Mouse (Mus musculus) stomach, embryonic 14.5 days (tissue): Measurements from ENCODE around the gene Ptprt. TPM values are rescaled to one million over a fixed set of nuclear protein-coding genes. Genes with fewer than 3 reads are reported as not detected.

Experiments
- ATAC-seq: fragments of 200-750 bp; cut with Nextera tagmentation; 2 replicates; pipeline ENCODE4 v1.8.0; 2017; ENCODE audit warnings: low read depth, moderate TSS enrichment; ENCODE audit not compliant: insufficient number of reproducible peaks, insufficient read depth, low FRiP score
- H3K27ac ChIP-seq: fragments of 300-500 bp; sonication (generic); 2 replicates; pipeline ENCODE4 v1.5.1; 2014; ENCODE audit warnings: mild to moderate bottlenecking, low read length, moderate library complexity, mixed read lengths
- H3K27me3 ChIP-seq: fragments of 300-500 bp; sonication (generic); 2 replicates; pipeline ENCODE4 v1.6.1; 2014; ENCODE audit warnings: low read length, control low read depth, mixed read lengths; ENCODE audit not compliant: control insufficient read depth, insufficient read depth
- H3K36me3 ChIP-seq: fragments of 300-500 bp; sonication (generic); 2 replicates; pipeline ENCODE4 v1.6.1; 2014; ENCODE audit warnings: mild to moderate bottlenecking, control low read depth, low read length, moderate library complexity, mixed read lengths; ENCODE audit not compliant: control insufficient read depth, insufficient read depth
- H3K4me1 ChIP-seq: fragments of 300-500 bp; sonication (generic); 2 replicates; pipeline ENCODE4 v1.6.1; 2014; ENCODE audit warnings: low read length, control low read depth, mixed read lengths; ENCODE audit not compliant: control insufficient read depth, insufficient read depth
- H3K4me2 ChIP-seq: fragments of 300-500 bp; sonication (generic); replicated peaks from 2 replicates; pipeline ENCODE4 v1.6.1; 2014; ENCODE audit warnings: low read depth, low read length, control low read depth
- H3K4me3 ChIP-seq: fragments of 300-500 bp; sonication (generic); 2 replicates; pipeline ENCODE4 v1.5.1; 2014; ENCODE audit warnings: low read depth, low read length, control low read depth
- H3K9ac ChIP-seq: fragments of 300-500 bp; sonication (generic); replicated peaks from 2 replicates; pipeline ENCODE4 v1.6.1; 2014; ENCODE audit warnings: low read depth, mild to moderate bottlenecking, control low read depth, low read length, moderate library complexity, mixed read lengths
- H3K9me3 ChIP-seq: fragments of 300-500 bp; sonication (generic); 2 replicates; pipeline ENCODE4 v1.6.1; 2016; ENCODE audit warnings: low read depth, low read length, control low read depth; ENCODE audit not compliant: control insufficient read depth
- WGBS: fragments of 180-500 bp; shearing (Covaris S2); extraction: QIAGEN DNeasy Blood & Tissue Kit; methylation state at CpG from one replicate; pipeline ENCODE4 v1.1.7; 2014; 5-methylcytosine and 5-hydroxymethylcytosine counted together
- polyA plus RNA-seq: library from polyadenylated mRNA; unstranded; fragments of >200 nt; fragmentation: Nextera tagmentation; extraction: Ambion mirVana; gene quantifications from 2 replicates; pipeline ENCODE4 v1.2.1, GENCODE M21; 2014

Gene Ptprt
- polyA plus RNA-seq, 1 experiment from 2014 or later = 1.2 TPM

- Histone ChIP-seq H3K27ac (no peak overlapping the region), H3K9me3 (no peaks in the 10 kb centered on the region), H3K4me1 (no peaks in the 10 kb centered on the region), H3K9ac (no peak overlapping the region), H3K36me3 (no peaks in the 10 kb centered on the region), H3K27me3 (no peaks in the 10 kb centered on the region), H3K4me3 (no peak overlapping the region), H3K4me2 (no peak overlapping the region)
- ATAC-seq = no peak
- 85% methylated on average over 4 of the region's 4 CpGs for WGBS
Measured at GRCm38 (mm10) chr2:162050198-162050597, 610.7 kb downstream of the Ptprt start.

DNA sequence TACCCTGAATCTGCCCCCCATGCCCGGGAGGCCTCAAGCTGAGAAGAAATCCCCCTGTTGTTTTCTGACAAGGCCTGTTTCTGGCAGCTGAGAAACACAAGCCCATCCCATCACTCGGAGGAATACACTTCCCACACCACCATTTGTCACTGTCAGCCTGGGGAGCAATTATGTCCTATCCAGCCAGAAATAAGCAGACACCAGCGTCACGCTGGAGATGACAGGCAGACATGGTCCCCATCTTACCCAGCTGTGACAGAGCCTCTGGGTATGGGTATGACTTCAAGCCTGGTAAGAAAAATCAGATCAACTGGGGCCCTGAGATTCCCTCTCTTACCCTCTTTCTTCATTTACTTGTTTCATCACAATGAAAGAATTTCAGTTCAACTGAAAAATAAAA lies 625.3 kb downstream of the Ptprt start:
- H3K4me1 ChIP-seq = no peaks in the 10 kb centered on the region
- no peaks in the 10 kb centered on the region for H3K9me3 ChIP-seq
- H3K9ac ChIP-seq = no peak overlapping the region
- H3K27ac ChIP-seq = no peak overlapping the region
- no peak overlapping the region for H3K4me2 ChIP-seq
- no peaks in the 10 kb centered on the region for H3K27me3 ChIP-seq
- no peaks in the 10 kb centered on the region for H3K36me3 ChIP-seq
- 53% methylated on average over 4 of the region's 4 CpGs for WGBS
- H3K4me3 ChIP-seq = no peak overlapping the region
- no peak for ATAC-seq

DNA sequence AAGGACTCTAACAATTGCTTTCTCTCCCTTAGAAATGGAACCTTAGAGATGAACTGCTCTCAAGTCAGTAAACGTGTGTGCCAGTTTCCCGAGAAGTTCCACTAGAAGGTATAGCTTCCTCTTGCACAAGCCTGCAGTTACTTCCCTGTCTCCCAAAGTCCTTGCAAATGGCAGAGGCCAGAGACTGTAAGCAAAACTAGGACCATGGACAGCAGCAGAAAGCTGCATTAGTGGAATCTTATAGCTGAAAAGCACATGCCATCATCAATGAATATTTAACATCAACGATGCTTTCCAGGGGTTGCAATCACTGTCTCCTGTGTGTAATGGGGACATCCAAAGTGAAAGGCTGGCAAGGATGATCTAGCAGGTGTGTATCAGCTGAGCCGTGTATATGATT lies 629.3 kb downstream of the Ptprt start:
- no peak overlapping the region for H3K27ac ChIP-seq

DNA sequence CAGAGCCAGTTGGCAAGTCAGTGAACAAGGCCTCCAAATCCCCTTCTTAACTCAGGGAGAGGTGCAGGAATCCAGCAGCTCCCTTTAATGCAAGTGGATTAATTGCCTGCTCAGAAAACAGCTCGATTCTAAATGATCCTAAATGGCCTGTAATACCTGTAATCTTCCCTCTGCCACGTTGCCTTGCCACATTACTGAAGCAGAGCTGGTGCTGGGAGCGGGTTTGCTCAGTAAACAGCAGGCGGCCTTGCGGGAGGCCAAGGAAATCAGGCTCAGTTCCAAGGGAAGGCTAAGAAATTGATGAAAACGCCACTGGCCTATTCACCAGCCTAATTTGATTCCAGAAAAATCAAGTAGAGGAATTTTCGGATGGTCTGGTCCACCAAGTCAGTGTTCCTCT lies 659.9 kb downstream of the Ptprt start:
- ATAC-seq = no peak
- H3K4me3 ChIP-seq = no peak overlapping the region
- WGBS = 55% methylated on average over 7 of the region's 7 CpGs

More for the DNA sequence above, 629.3 kb downstream of the Ptprt start:
- ATAC-seq = no peak
- H3K36me3 ChIP-seq = no peaks in the 10 kb centered on the region
- no peak overlapping the region for H3K4me2 ChIP-seq
- no peaks in the 10 kb centered on the region for H3K4me1 ChIP-seq
- H3K27me3 ChIP-seq = no peaks in the 10 kb centered on the region
- WGBS = 72% methylated on average over 4 of the region's 4 CpGs
- H3K4me3 ChIP-seq = no peak overlapping the region
- no peak overlapping the region for H3K9ac ChIP-seq
- no peaks in the 10 kb centered on the region for H3K9me3 ChIP-seq

GRCm38 (mm10) chr2:161982311-161982710 lies 678.6 kb downstream of the Ptprt start:
- no peaks in the 10 kb centered on the region for H3K27me3 ChIP-seq
- H3K4me1 ChIP-seq = no peaks in the 10 kb centered on the region
- H3K4me2 ChIP-seq = no peak overlapping the region
- no peak overlapping the region for H3K27ac ChIP-seq
- no peaks in the 10 kb centered on the region for H3K36me3 ChIP-seq
- ATAC-seq = no peak
- no peaks in the 10 kb centered on the region for H3K9me3 ChIP-seq
- H3K9ac ChIP-seq = no peak overlapping the region
- WGBS = 78% methylated on average over 3 of the region's 3 CpGs
- H3K4me3 ChIP-seq = no peak overlapping the region

More for the DNA sequence above, 659.9 kb downstream of the Ptprt start:
- Histone ChIP-seq H3K36me3 (no peaks in the 10 kb centered on the region), H3K27ac (no peak overlapping the region), H3K4me2 (no peak overlapping the region), H3K27me3 (no peaks in the 10 kb centered on the region), H3K9ac (no peak overlapping the region), H3K4me1 (no peaks in the 10 kb centered on the region), H3K9me3 (no peaks in the 10 kb centered on the region)

DNA sequence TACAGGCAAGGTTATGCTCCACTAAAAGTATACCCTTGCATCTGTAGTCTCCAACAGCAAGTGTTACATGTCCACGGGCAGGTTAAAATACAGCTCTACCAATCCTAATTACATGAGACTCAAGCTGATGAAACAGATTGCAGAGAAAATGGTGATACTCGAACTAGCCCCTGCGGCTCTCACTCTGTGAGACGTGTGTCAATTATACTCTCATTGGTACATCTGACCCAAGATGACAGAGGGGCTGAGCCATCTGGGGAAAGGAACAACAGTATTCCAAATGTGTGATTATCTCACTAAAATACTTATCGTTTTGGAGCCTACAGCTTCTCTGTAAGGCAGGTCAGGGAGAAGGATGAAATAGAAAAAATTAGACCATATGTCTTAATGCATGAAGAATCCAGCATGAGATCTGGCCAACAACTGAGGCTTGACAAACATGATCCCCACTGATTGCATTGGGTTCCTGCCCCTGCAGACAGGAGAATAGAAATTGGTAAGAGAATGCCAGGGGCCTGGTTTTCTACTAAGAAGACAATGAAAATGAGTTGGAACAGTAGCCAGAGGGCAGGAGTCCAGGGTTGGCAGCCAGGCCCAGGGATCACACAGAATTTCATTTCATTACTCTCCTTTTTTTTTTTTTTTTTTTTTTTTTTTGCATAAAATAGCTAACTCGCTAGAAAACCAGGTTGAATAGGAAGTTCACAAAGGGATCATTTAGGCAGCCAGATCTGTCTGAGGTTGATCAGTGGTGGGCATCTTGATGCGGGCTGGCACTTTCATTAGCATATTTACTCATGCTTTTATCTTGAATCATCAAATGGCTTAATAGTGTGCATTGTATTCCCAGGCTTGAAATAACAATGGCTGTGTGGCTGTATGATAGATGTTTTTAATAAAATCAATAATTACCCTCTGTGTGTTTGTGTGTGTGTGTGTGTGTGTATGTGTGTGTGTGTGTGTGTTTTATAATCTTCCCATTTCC lies 699.5 kb downstream of the Ptprt start:
- Histone ChIP-seq H3K27ac (no peak overlapping the region), H3K4me2 (no peak overlapping the region), H3K27me3 (no peaks in the 10 kb centered on the region), H3K9me3 (no peaks in the 10 kb centered on the region), H3K9ac (no peak overlapping the region), H3K36me3 (no peaks in the 10 kb centered on the region), H3K4me3 (no peak overlapping the region), H3K4me1 (no peaks in the 10 kb centered on the region)
- ATAC-seq = no peak
- WGBS = 85% methylated on average over 7 of the region's 7 CpGs

DNA sequence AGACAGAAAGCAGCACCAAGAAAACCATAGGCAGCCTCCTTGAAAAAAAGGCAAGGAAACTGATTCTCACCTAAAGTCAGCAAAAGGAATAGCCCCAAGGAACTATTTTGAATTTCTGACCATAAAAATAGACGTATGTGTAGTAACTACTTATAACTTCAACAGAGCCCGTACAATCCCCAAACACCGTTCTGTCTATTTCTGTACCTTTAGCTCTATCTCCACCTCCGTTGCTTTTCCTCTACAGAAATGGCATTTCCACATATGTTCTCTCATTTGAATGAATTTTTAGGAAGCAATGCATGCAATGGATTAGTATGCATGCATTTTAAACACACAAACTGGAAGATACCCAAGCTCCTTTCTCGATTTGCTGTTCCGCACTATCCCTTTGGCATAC lies 715.5 kb downstream of the Ptprt start:
- 95% methylated on average over 6 of the region's 6 CpGs for WGBS
- no peak overlapping the region for H3K4me2 ChIP-seq
- no peaks in the 10 kb centered on the region for H3K27me3 ChIP-seq
- ATAC-seq = no peak
- H3K4me3 ChIP-seq = no peak overlapping the region
- no peaks in the 10 kb centered on the region for H3K4me1 ChIP-seq
- no peak overlapping the region for H3K9ac ChIP-seq
- H3K36me3 ChIP-seq = no peaks in the 10 kb centered on the region
- no peaks in the 10 kb centered on the region for H3K9me3 ChIP-seq
- H3K27ac ChIP-seq = no peak overlapping the region

DNA sequence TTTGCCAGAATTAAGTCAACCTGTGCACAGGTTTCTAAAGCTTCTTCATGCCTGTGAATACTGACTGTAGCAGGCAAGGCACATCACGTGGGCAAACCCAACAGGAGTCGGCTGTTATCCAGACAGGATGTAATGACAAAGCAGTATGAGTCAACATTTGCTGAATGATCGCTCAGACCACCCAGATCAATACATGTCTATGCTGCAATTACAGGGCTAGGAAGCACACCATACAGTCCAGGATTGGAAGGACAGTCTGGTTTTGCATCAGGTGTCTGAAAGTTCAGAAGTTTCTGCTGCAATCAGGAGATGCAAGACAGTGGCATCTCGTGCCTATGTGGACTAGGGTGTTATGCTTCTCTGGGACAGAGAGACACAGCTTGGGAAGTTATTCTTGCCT lies 716.3 kb downstream of the Ptprt start:
- no peak for ATAC-seq
- no peaks in the 10 kb centered on the region for H3K9me3 ChIP-seq
- no peak overlapping the region for H3K4me2 ChIP-seq
- no peaks in the 10 kb centered on the region for H3K4me1 ChIP-seq
- WGBS = 68% methylated on average over 4 of the region's 4 CpGs
- no peaks in the 10 kb centered on the region for H3K36me3 ChIP-seq
- H3K9ac ChIP-seq = no peak overlapping the region
- no peaks in the 10 kb centered on the region for H3K27me3 ChIP-seq
- H3K27ac ChIP-seq = no peak overlapping the region
- no peak overlapping the region for H3K4me3 ChIP-seq
